Mouse (Mus musculus): ENCODE data around the gene Gm4791. TPM values are rescaled to one million over a fixed set of nuclear protein-coding genes. Genes with fewer than 3 reads are reported as not detected.

Gm4791 gene
- total RNA-seq (2023) = not detected

GRCm38 (mm10) chr9:46998338-46998791 is at the start of gene Gm4791:
Gm4791 (plus strand) TSS chr9:46998741.

